Mouse (Mus musculus) hindbrain, embryonic 14.5 days (tissue): Measurements from ENCODE around the gene Tmem254a. TPM values are rescaled to one million over a fixed set of nuclear protein-coding genes. Genes with fewer than 3 reads are reported as not detected.
"Not testable (repeated sequence)": the region's sequence is repeated elsewhere in the genome, so short reads cannot be mapped to it uniquely, and the experiment has no call there.

Experiments used
- ATAC-seq: fragments of 200-750 bp; cut with Nextera tagmentation; 2 replicates; pipeline ENCODE4 v1.8.0; 2017; ENCODE audit warnings: moderate number of reproducible peaks, mild to moderate bottlenecking, moderate TSS enrichment, moderate library complexity; ENCODE audit not compliant: low FRiP score
- DNase-seq: peaks from one replicate; pipeline ENCODE4 v3.0.0-alpha.2; 2015; ENCODE audit warnings: low spot score
- H3K27ac ChIP-seq: fragments of 300-500 bp; sonication (generic); 2 replicates; pipeline ENCODE4 v1.5.1; 2014; ENCODE audit warnings: mild to moderate bottlenecking, moderate library complexity
- H3K27me3 ChIP-seq: fragments of 300-500 bp; sonication (generic); 2 replicates; pipeline ENCODE4 v1.6.1; 2014; ENCODE audit warnings: mild to moderate bottlenecking, low read length, mixed read lengths; ENCODE audit not compliant: control insufficient read depth, insufficient read depth
- H3K36me3 ChIP-seq: fragments of 300-500 bp; sonication (generic); replicated peaks from 2 replicates; pipeline ENCODE4 v1.6.1; 2014; ENCODE audit not compliant: control insufficient read depth, insufficient read depth
- H3K4me1 ChIP-seq: fragments of 300-500 bp; sonication (generic); replicated peaks from 2 replicates; pipeline ENCODE4 v1.6.1; 2014; ENCODE audit warnings: antibody characterized with exemption, low read length, mixed read lengths; ENCODE audit not compliant: control insufficient read depth, insufficient read depth
- H3K4me2 ChIP-seq: fragments of 300-500 bp; sonication (generic); replicated peaks from 2 replicates; pipeline ENCODE4 v1.6.1; 2014; ENCODE audit warnings: mild to moderate bottlenecking, moderate library complexity
- H3K4me3 ChIP-seq: fragments of 300-500 bp; sonication (generic); replicated peaks from 2 replicates; pipeline ENCODE4 v1.5.1; 2014; ENCODE audit warnings: mild to moderate bottlenecking, low read length
- H3K9ac ChIP-seq: fragments of 300-500 bp; sonication (generic); 2 replicates; pipeline ENCODE4 v1.6.1; 2014
- H3K9me3 ChIP-seq: fragments of 300-500 bp; sonication (generic); 2 replicates; pipeline ENCODE4 v1.6.1; 2016; ENCODE audit warnings: low read length; ENCODE audit not compliant: control insufficient read depth
- WGBS: fragments of 180-500 bp; shearing (Covaris S2); extraction: QIAGEN DNeasy Blood & Tissue Kit; methylation state at CpG from one replicate; pipeline ENCODE4 v1.1.7; 2014; 5-methylcytosine and 5-hydroxymethylcytosine counted together
- polyA plus RNA-seq: library from polyadenylated mRNA; unstranded; fragments of >200 nt; fragmentation: Nextera tagmentation; extraction: Ambion mirVana; gene quantifications from 2 replicates; pipeline ENCODE4 v1.2.1, GENCODE M21; 2014

Tmem254a gene
- 5.5 and 6.3 TPM in 2 replicates for polyA plus RNA-seq

DNA sequence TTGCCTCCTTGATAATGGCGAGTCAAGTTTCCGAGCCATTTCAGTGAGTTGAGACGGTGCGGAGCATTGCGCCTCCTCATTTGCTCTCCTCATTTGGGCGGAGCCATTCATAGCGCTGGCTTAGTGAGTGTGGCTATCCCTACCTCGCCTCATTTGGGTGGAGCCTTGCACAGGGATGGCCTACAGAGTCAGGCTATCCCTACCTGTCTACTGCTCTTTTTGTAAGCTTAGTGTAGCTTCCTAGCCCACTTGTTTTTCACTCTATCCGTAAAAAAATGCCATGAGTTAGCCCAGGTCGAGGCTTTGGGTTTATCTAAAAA, at the start of gene Tmem254a:
Tmem254a (minus strand) TSS at position 111 of the 320 bp plus-strand sequence.
- H3K4me3 ChIP-seq, DNase-seq, H3K36me3 ChIP-seq, H3K9ac ChIP-seq, H3K4me1 ChIP-seq, H3K27ac ChIP-seq, H3K4me2 ChIP-seq, H3K27me3 ChIP-seq, H3K9me3 ChIP-seq: not testable (repeated sequence)
- WGBS = no CpG with 5 or more reads among the region's 10 CpGs
- peak; percentile 84; the same call in 1 of the 2 replicates for ATAC-seq

DNA sequence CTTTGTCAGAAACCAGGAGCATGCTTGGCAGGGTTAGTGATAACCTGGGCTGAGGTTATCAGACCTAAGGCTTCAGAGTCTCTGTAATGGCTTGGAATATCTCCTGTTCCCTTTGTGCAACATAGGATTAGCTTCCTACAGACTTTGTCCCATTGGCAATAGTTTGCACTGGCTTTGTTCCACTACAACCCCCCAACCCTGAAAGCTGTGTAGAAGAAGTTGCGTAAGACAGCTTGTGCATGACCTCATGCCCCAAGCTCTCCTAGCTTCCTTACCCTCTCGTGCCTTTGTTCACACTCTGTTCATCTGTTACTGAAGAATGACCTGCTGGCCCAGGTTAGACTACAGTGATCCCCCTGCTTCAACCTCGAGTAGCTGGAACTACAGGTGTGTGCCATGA, 30.4 kb upstream of the Tmem254a start:
- not testable (repeated sequence) for DNase-seq, H3K4me1 ChIP-seq, H3K9ac ChIP-seq, H3K9me3 ChIP-seq, ATAC-seq, H3K4me3 ChIP-seq, H3K27me3 ChIP-seq, H3K4me2 ChIP-seq, H3K27ac ChIP-seq, H3K36me3 ChIP-seq
- WGBS = no CpG with 5 or more reads among the region's 3 CpGs

DNA sequence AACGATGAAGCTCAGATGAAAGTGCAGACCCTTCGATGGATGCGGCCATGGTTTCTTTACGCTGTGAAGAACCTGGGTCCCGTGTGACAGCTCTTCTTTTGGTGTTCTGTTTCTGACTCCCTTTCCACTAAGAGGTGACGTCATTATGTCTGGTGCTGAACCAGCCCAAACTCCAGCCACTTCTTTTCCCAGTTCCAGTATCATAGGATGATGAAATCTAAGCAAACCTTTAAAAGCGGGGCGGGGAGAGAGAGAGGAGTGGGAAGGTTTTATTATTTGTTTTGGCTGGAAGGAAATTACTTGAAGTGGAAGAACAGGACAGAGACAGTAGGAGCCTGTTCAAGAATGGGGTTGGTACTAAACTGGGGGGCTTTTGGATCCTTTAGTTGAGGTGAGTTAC, 10.5 kb upstream of the Tmem254a start, which contains the start of gene Cphx1:
Cphx1 (plus strand) TSS at position 301 of the 400 bp plus-strand sequence.
- ATAC-seq, H3K4me2 ChIP-seq: not testable (repeated sequence)

DNA sequence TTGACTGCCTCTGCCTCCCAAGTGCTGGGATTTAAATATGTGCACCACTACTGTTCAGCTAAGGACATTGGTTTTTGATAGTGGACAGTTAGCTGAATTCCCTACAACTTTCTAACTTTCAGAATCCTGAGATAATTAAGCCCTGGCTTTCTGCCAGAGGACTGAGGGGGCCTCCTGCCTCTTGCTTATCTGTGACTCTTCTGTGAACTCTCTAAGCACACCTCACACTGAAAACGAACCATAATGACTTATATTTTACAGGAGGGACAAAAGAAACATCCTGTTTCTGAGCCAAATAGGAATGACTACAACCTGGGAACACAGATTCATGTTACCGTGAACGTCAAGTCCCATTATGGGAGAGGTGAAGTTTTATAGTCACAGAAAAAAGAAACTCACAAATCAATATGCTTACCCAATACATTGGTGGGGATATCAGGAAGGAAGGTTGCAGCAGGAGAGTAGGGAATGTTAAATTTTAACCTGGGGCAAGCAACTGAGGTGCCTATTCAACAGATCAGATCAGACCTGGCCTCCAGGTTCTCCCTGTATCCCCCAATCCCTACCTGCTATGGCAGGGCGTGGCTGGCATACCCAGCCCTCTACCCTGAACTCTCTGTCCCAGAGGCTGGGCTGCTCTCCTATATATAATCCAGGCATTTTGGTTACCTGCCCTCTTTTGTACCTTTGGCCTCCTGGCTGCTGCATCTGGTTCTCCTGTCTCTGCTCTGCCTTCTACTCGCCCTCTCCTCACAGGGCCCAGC, 9.6 kb upstream of the Tmem254a start:
- H3K27me3 ChIP-seq, H3K4me3 ChIP-seq, H3K36me3 ChIP-seq, DNase-seq, H3K4me1 ChIP-seq, H3K9ac ChIP-seq, H3K27ac ChIP-seq, H3K4me2 ChIP-seq, ATAC-seq, H3K9me3 ChIP-seq: not testable (repeated sequence)
- WGBS = no CpG with 5 or more reads among the region's 5 CpGs

More for the DNA sequence above, 10.5 kb upstream of the Tmem254a start, which contains the start of gene Cphx1:
- H3K27ac ChIP-seq, H3K9me3 ChIP-seq, H3K4me1 ChIP-seq, H3K4me3 ChIP-seq, H3K36me3 ChIP-seq, DNase-seq, H3K9ac ChIP-seq, H3K27me3 ChIP-seq: not testable (repeated sequence)
- WGBS = no CpG with 5 or more reads among the region's 8 CpGs

DNA sequence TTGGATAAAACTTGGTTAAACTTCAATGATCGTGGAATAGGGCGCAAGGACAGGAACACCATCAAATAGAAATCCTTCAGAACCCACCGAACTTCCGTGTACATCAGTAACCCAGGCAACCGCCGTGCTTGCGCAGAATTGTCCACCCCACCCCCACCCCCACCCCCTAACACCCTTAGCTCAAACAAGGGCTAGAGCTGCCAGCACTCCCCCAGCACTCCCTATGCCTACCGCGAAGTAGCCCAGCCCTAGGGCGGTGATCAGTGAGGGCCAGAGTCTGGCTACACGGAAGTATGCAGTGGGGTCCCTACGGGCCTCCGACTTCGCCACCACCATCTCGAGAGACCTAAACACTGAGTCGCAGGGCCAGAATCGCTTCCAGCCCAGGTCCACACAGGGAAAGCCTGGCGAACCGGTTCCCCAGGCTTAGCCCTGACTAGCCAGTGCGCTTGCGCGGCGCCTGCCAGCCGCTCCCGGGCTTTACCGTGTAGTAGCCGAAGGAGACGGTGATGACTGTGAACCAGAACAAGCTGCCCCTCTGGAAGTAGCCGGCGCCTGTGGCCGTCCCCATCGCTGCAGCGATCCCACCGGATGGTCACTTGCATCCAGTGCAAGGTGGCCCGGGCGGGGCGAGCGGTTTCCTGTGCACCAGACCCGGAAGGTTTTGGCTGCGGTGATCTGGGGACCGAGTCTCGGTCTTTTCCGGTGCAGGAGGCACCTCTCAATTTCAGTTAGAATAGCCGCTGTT, 484 bp downstream of the Tmem254a start:
- WGBS = no CpG with 5 or more reads among the region's 44 CpGs
- not testable (repeated sequence) for H3K4me3 ChIP-seq, H3K9ac ChIP-seq, H3K27ac ChIP-seq, H3K9me3 ChIP-seq, H3K4me2 ChIP-seq, DNase-seq, H3K4me1 ChIP-seq, H3K36me3 ChIP-seq, H3K27me3 ChIP-seq
- ATAC-seq = peak; percentile 94

DNA sequence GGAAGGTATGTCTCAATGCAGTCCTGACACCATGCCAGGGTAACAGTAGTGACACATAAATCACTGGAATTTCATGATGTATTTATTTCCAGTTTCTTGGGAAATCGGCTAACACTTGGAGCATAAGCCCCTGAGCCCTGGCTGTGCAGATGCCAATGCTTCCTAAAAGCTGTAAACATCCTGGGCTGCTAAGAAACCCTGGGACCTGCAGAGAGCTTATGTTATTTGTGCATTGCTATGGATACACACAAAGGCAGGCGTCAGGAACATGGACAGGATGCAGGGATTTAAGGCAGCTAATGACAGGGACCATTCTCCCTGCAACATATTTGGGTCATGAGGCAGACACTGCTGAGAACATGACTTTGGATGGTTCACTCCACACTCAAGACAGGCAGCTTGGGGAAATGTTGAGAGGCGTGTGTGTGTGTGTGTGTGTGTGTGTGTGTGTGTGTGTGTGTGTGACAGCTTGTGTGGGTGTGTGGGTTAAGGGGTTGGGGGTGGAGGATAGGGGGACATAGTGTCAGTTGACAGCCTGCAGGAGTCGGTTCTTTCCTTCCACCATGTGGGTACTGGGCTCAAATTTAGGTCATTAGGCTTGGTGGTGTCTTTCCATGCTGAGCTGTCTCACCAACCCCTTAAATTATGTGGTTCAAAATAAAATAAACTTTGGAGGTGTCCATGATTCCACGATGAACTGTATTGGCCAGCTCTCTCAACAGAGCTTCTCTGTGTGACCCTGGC, 8.9 kb downstream of the Tmem254a start:
- not testable (repeated sequence) for H3K9ac ChIP-seq, H3K36me3 ChIP-seq, DNase-seq, H3K4me2 ChIP-seq, H3K4me1 ChIP-seq, ATAC-seq, H3K27ac ChIP-seq, H3K4me3 ChIP-seq, H3K9me3 ChIP-seq, H3K27me3 ChIP-seq
- no CpG with 5 or more reads among the region's 5 CpGs for WGBS

DNA sequence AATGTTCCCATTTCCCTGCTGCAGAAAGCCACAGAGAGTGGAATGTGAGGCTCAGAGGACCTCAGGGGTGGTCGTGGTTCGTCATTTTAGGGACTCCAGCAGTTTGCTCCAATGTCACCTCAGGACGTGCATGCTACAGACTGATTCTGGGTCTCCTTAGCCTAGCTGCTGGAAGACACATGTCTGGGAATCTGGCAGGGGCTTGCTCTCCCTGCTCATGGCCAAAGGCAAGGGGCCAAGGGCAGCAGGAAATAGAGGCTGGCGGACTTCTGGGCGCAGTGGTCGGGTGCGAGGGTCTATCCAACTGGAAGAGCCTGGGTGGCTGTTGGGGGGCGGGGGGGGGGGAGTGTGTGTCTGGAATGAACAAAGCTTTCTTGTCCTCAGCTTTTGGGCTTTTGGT, 18.5 kb downstream of the Tmem254a start:
- not testable (repeated sequence) for H3K4me1 ChIP-seq, DNase-seq, H3K9me3 ChIP-seq, H3K4me2 ChIP-seq, H3K27ac ChIP-seq, H3K27me3 ChIP-seq, H3K4me3 ChIP-seq, ATAC-seq, H3K9ac ChIP-seq, H3K36me3 ChIP-seq
- WGBS = no CpG with 5 or more reads among the region's 8 CpGs

DNA sequence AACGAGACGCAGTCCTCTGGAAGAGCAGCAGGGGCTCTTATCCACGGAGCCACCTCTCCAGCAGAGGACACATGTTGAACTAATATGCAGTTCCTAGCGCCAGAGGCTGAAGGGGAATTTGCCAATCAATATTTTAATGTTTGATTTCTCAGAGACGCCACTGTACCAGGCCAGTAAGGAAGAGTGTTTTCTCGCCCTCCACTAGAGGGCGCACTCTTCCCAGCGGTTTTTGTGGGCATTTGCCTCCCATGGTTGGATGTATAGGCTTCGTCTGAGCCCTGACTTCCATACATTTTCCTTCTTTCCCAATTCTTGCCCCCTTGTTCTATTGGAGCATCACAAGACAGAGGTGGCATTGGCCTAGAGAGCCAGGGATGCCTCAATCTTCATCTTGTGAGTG, 20.2 kb downstream of the Tmem254a start:
- DNase-seq, H3K9me3 ChIP-seq, H3K4me3 ChIP-seq, H3K27ac ChIP-seq, H3K27me3 ChIP-seq, H3K36me3 ChIP-seq, H3K4me1 ChIP-seq, H3K4me2 ChIP-seq, ATAC-seq, H3K9ac ChIP-seq: not testable (repeated sequence)
- no CpG with 5 or more reads among the region's 9 CpGs for WGBS

DNA sequence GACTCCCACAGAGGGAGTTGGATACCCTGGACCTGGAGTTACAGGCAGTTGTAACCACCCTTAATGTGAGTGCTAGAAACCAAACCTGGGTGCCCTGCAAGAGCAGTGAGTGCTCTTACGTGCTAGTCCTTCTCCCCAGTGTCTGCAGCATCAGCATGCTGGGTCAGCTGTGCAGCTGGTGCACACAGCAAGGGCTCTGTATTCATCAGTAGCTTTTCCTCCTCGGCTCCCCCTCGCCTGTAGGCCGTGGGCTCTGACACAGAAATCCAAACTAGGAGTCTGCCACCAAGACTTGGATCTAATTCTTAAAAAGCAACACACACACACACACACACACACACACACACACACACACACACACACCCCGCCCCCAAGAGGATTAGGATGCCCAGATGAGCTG, 22.2 kb downstream of the Tmem254a start:
- not testable (repeated sequence) for H3K27me3 ChIP-seq, H3K4me1 ChIP-seq, H3K9ac ChIP-seq, H3K4me2 ChIP-seq, ATAC-seq, H3K27ac ChIP-seq, H3K36me3 ChIP-seq, H3K9me3 ChIP-seq, H3K4me3 ChIP-seq, DNase-seq
- WGBS = 40% methylated on average over 1 of the region's 5 CpGs
